Mouse (Mus musculus) embryonic facial prominence, embryonic 11.5 days (tissue): ENCODE data around the gene Ttyh1. TPM values are rescaled to one million over a fixed set of nuclear protein-coding genes. Genes with fewer than 3 reads are reported as not detected.

Source experiments
- ATAC-seq: fragments of 200-750 bp; cut with Nextera tagmentation; replicated peaks from 2 replicates; pipeline ENCODE4 v1.8.0; 2017; ENCODE audit warnings: low read depth; ENCODE audit not compliant: insufficient number of reproducible peaks, low FRiP score, low TSS enrichment
- DNase-seq: peaks from one replicate; pipeline ENCODE4 v3.0.0-alpha.2; 2015; ENCODE audit warnings: low spot score
- H3K27ac ChIP-seq: fragments of 300-500 bp; sonication (generic); replicated peaks from 2 replicates; pipeline ENCODE4 v1.5.1; 2014; ENCODE audit warnings: mild to moderate bottlenecking, low read depth, low read length, control low read depth
- H3K27me3 ChIP-seq: fragments of 300-500 bp; sonication (generic); 2 replicates; pipeline ENCODE4 v1.6.1; 2014; ENCODE audit warnings: mild to moderate bottlenecking, low read length, moderate library complexity, mixed read lengths; ENCODE audit not compliant: control insufficient read depth, insufficient read depth
- H3K36me3 ChIP-seq: fragments of 300-500 bp; sonication (generic); replicated peaks from 2 replicates; pipeline ENCODE4 v1.6.1; 2014; ENCODE audit warnings: low read depth, mild to moderate bottlenecking, low read length, moderate library complexity, mixed read lengths; ENCODE audit not compliant: control insufficient read depth, insufficient read depth
- H3K4me1 ChIP-seq: fragments of 300-500 bp; sonication (generic); 2 replicates; pipeline ENCODE4 v1.6.1; 2014; ENCODE audit warnings: low read length, mixed read lengths; ENCODE audit not compliant: control insufficient read depth, insufficient read depth
- H3K4me2 ChIP-seq: fragments of 300-500 bp; sonication (generic); 2 replicates; pipeline ENCODE4 v1.6.1; 2014; ENCODE audit warnings: low read depth, mild to moderate bottlenecking, control low read depth, low read length, moderate library complexity
- H3K4me3 ChIP-seq: fragments of 300-500 bp; sonication (generic); 2 replicates; pipeline ENCODE4 v1.5.1; 2014; ENCODE audit warnings: low read depth, low read length, control low read depth
- H3K9ac ChIP-seq: fragments of 300-500 bp; sonication (generic); replicated peaks from 2 replicates; pipeline ENCODE4 v1.6.1; 2014; ENCODE audit warnings: mild to moderate bottlenecking, control low read depth, low read length
- H3K9me3 ChIP-seq: fragments of 300-500 bp; sonication (generic); replicated peaks from 2 replicates; pipeline ENCODE4 v1.6.1; 2016; ENCODE audit warnings: mild to moderate bottlenecking, low read length, inconsistent platforms, mixed read lengths; ENCODE audit not compliant: control insufficient read depth
- WGBS: fragments of 180-500 bp; shearing (Covaris S2); extraction: QIAGEN DNeasy Blood & Tissue Kit; methylation state at CpG from one replicate; pipeline ENCODE4 v1.1.7; 2014; 5-methylcytosine and 5-hydroxymethylcytosine counted together
- polyA plus RNA-seq: library from polyadenylated mRNA; unstranded; fragments of >200 nt; fragmentation: Nextera tagmentation; extraction: Ambion mirVana; gene quantifications from 2 replicates; pipeline ENCODE4 v1.2.1, GENCODE M21; 2014

The Ttyh1 gene
- polyA plus RNA-seq, 1 experiment from 2014 or later: 8.3 TPM

GRCm38 (mm10) chr7:4145552-4146190 lies 26.5 kb downstream of the Ttyh1 start:
- no peaks in the 10 kb centered on the region; the same call in 1 of the 2 replicates for H3K27me3 ChIP-seq
- no peak overlapping the region for H3K4me2 ChIP-seq
- WGBS: 72% methylated on average over 6 of the region's 6 CpGs
- H3K4me1 ChIP-seq: peaks cover 3% of the 10 kb centered on the region; the same call in 1 of the 2 replicates
- DNase-seq: peak; percentile 62
- peaks cover 35% of the 10 kb centered on the region for H3K36me3 ChIP-seq
- ATAC-seq: no peak
- H3K9me3 ChIP-seq: no peaks in the 10 kb centered on the region
- H3K27ac ChIP-seq: no peak overlapping the region
- no peak overlapping the region for H3K4me3 ChIP-seq
- H3K9ac ChIP-seq: no peak overlapping the region

GRCm38 (mm10) chr7:4146241-4147180 lies 27.3 kb downstream of the Ttyh1 start:
- ATAC-seq: no peak
- Histone ChIP-seq H3K4me3 (no peak overlapping the region), H3K9ac (no peak overlapping the region), H3K27ac (no peak overlapping the region), H3K36me3 (peaks cover 32% of the 10 kb centered on the region), H3K4me1 (peaks cover 3% of the 10 kb centered on the region; the same call in 1 of the 2 replicates), H3K4me2 (no peak overlapping the region), H3K9me3 (no peaks in the 10 kb centered on the region), H3K27me3 (peaks cover 7% of the 10 kb centered on the region)
- no peak for DNase-seq
- 94% methylated on average over 23 of the region's 23 CpGs for WGBS

GRCm38 (mm10) chr7:4147371-4147770 lies 28.2 kb downstream of the Ttyh1 start:
- no peak overlapping the region for H3K4me3 ChIP-seq
- WGBS: 91% methylated on average over 18 of the region's 20 CpGs
- H3K27me3 ChIP-seq: peaks cover 8% of the 10 kb centered on the region
- DNase-seq: no peak
- peaks cover 3% of the 10 kb centered on the region; the same call in 1 of the 2 replicates for H3K4me1 ChIP-seq
- H3K36me3 ChIP-seq: peaks cover 26% of the 10 kb centered on the region
- H3K9ac ChIP-seq: no peak overlapping the region
- no peak overlapping the region for H3K4me2 ChIP-seq
- no peak for ATAC-seq
- no peak overlapping the region for H3K27ac ChIP-seq
- H3K9me3 ChIP-seq: no peaks in the 10 kb centered on the region

GRCm38 (mm10) chr7:4147836-4148235 lies 28.6 kb downstream of the Ttyh1 start:
- Histone ChIP-seq H3K9ac (no peak overlapping the region), H3K27me3 (peaks cover 8% of the 10 kb centered on the region), H3K4me1 (peaks cover 3% of the 10 kb centered on the region; the same call in 1 of the 2 replicates), H3K9me3 (no peaks in the 10 kb centered on the region), H3K27ac (no peak overlapping the region), H3K36me3 (peaks cover 24% of the 10 kb centered on the region), H3K4me2 (no peak overlapping the region), H3K4me3 (no peak overlapping the region)
- DNase-seq: no peak
- 74% methylated on average over 4 of the region's 4 CpGs for WGBS
- no peak for ATAC-seq

GRCm38 (mm10) chr7:4148341-4149208 lies 29.4 kb downstream of the Ttyh1 start:
- H3K36me3 ChIP-seq: peaks cover 24% of the 10 kb centered on the region
- WGBS: 33% methylated on average over 18 of the region's 18 CpGs
- H3K4me2 ChIP-seq: peak overlapping the region; percentile 91
- peak overlapping the region; percentile 73 for H3K4me3 ChIP-seq
- DNase-seq: no peak
- peak overlapping the region; percentile 47; the same call in 1 of the 2 replicates for H3K27ac ChIP-seq
- ATAC-seq: no peak; the same call in 1 of the 2 replicates
- H3K27me3 ChIP-seq: peaks cover 8% of the 10 kb centered on the region
- H3K9me3 ChIP-seq: no peaks in the 10 kb centered on the region
- H3K4me1 ChIP-seq: peaks cover 3% of the 10 kb centered on the region; the same call in 1 of the 2 replicates
- H3K9ac ChIP-seq: peak overlapping the region; percentile 57

- no peaks in the 10 kb centered on the region for H3K9me3 ChIP-seq
- H3K9ac ChIP-seq: peak overlapping the region; percentile 57
- peaks cover 19% of the 10 kb centered on the region for H3K36me3 ChIP-seq
- peak overlapping the region; percentile 73 for H3K4me3 ChIP-seq
- WGBS: under 1% methylated on average over 58 of the region's 64 CpGs
- peak overlapping the region; percentile 91 for H3K4me2 ChIP-seq
- DNase-seq (peak; percentile 81), ATAC-seq (peak; percentile 69)
- peaks cover 8% of the 10 kb centered on the region for H3K27me3 ChIP-seq
- peaks cover 3% of the 10 kb centered on the region; the same call in 1 of the 2 replicates for H3K4me1 ChIP-seq
- peak overlapping the region; percentile 47; the same call in 1 of the 2 replicates for H3K27ac ChIP-seq
Measured at GRCm38 (mm10) chr7:4149209-4150054, 30.2 kb downstream of the Ttyh1 start.
